Mouse (Mus musculus): ENCODE measurements at regions not wholly inside any gene's neighbourhood (a gene's known extent, or its start where the extent isn't known, plus 50 kb on each side); places are given as distances from the start of the nearest gene placed in this dataset.
A peak's percentile ranks its signal among the peaks of the same experiment; 100 is the strongest.

GRCm38 (mm10) chr11:38143436-38143835 is 907.7 kb upstream of the Tenm2 start:
- no peak for DNase-seq (ENCODE audit: low read depth, low spot score)
- H3K27ac ChIP-seq (ENCODE audit: insufficient read depth, low read depth, low read length, poor library complexity, severe bottlenecking): no peak overlapping the region
- H3K9ac ChIP-seq (ENCODE audit: insufficient read depth, low read depth, low read length, poor library complexity, severe bottlenecking): no peak overlapping the region
- no peaks in the 10 kb centered on the region for H3K9me3 ChIP-seq (ENCODE audit: control insufficient read depth, insufficient read depth, low read depth, low read length)
- H3K4me1 ChIP-seq (ENCODE audit: control insufficient read depth in 2 of 2, insufficient read depth in 2 of 2, low read length in 2 of 2, poor library complexity in 1 of 2): no peaks in the 10 kb centered on the region
- H3K36me3 ChIP-seq (ENCODE audit: control insufficient read depth, insufficient read depth, low read length, poor library complexity, severe bottlenecking): no peaks in the 10 kb centered on the region
- in situ Hi-C loops (cut with MboI; ENCODE audit: low sequenced_read_pairs in 2 of 2, unreplicated experiment in 2 of 2): no loop called here
- TF ChIP-seq ZNF384 (IDR thresholded peaks at IDR 0.05; ENCODE audit: low read depth, low read length): no peak
- H3K4me3 ChIP-seq (ENCODE audit: insufficient read depth in 1 of 2, low read depth in 1 of 2, low read length in 2 of 2, poor library complexity in 1 of 2, severe bottlenecking in 1 of 2): no peak overlapping the region

GRCm38 (mm10) chr11:38128851-38129250 is 893.1 kb upstream of the Tenm2 start:
- H3K9ac ChIP-seq (ENCODE audit: insufficient read depth, low read depth, low read length, poor library complexity, severe bottlenecking): no peak overlapping the region
- no peaks in the 10 kb centered on the region for H3K4me1 ChIP-seq (ENCODE audit: control insufficient read depth in 2 of 2, insufficient read depth in 2 of 2, low read length in 2 of 2, poor library complexity in 1 of 2)
- H3K9me3 ChIP-seq (ENCODE audit: control insufficient read depth, insufficient read depth, low read depth, low read length): no peaks in the 10 kb centered on the region
- no peak overlapping the region for H3K4me3 ChIP-seq (ENCODE audit: insufficient read depth in 1 of 2, low read depth in 1 of 2, low read length in 2 of 2, poor library complexity in 1 of 2, severe bottlenecking in 1 of 2)
- in situ Hi-C loops (cut with MboI; ENCODE audit: low sequenced_read_pairs in 2 of 2, unreplicated experiment in 2 of 2): no loop called here
- H3K27ac ChIP-seq (ENCODE audit: insufficient read depth, low read depth, low read length, poor library complexity, severe bottlenecking): no peak overlapping the region
- no peaks in the 10 kb centered on the region for H3K36me3 ChIP-seq (ENCODE audit: control insufficient read depth, insufficient read depth, low read length, poor library complexity, severe bottlenecking)
- TF ChIP-seq HCFC1 (IDR thresholded peaks at IDR 0.05; ENCODE audit: borderline replicate concordance, insufficient read depth, low read length): no peak
- no peak for TF ChIP-seq CHD2 (IDR thresholded peaks at IDR 0.05; ENCODE audit: low read depth, low read length)
- no peak for TF ChIP-seq MAFK (IDR thresholded peaks at IDR 0.05; ENCODE audit: insufficient read depth, low read depth, low read length)
- TF ChIP-seq ZC3H11A (IDR thresholded peaks at IDR 0.05; ENCODE audit: borderline replicate concordance, low read depth, low read length): no peak
- TF ChIP-seq ZNF384 (IDR thresholded peaks at IDR 0.05; ENCODE audit: low read depth, low read length): no peak
- no peak for DNase-seq (ENCODE audit: low read depth, low spot score)

- H3K27ac ChIP-seq (ENCODE audit: insufficient read depth, low read depth, low read length, poor library complexity, severe bottlenecking): no peak overlapping the region
- in situ Hi-C loops (cut with MboI; ENCODE audit: low sequenced_read_pairs in 2 of 2, unreplicated experiment in 2 of 2): no loop called here
- H3K4me1 ChIP-seq (ENCODE audit: control insufficient read depth in 2 of 2, insufficient read depth in 2 of 2, low read length in 2 of 2, poor library complexity in 1 of 2): 0 out of 4 replicates have a peak, but pooled peaks cover 0 to 1% of the 10 kb centered on the region in 2 experiments
- no peak for TF ChIP-seq CHD2 (IDR thresholded peaks at IDR 0.05; ENCODE audit: low read depth, low read length)
- TF ChIP-seq ZC3H11A (IDR thresholded peaks at IDR 0.05; ENCODE audit: borderline replicate concordance, low read depth, low read length): no peak
- TF ChIP-seq ZNF384 (IDR thresholded peaks at IDR 0.05; ENCODE audit: low read depth, low read length): no peak
- no peak for TF ChIP-seq MAFK (IDR thresholded peaks at IDR 0.05; ENCODE audit: insufficient read depth, low read depth, low read length)
- TF ChIP-seq HCFC1 (IDR thresholded peaks at IDR 0.05; ENCODE audit: borderline replicate concordance, insufficient read depth, low read length): no peak
- no peaks in the 10 kb centered on the region for H3K36me3 ChIP-seq (ENCODE audit: control insufficient read depth, insufficient read depth, low read length, poor library complexity, severe bottlenecking)
- no peak overlapping the region for H3K9ac ChIP-seq (ENCODE audit: insufficient read depth, low read depth, low read length, poor library complexity, severe bottlenecking)
- DNase-seq (ENCODE audit: low read depth, low spot score): no peak
- H3K9me3 ChIP-seq (ENCODE audit: control insufficient read depth, insufficient read depth, low read depth, low read length): no peaks in the 10 kb centered on the region
- no peak overlapping the region for H3K4me3 ChIP-seq (ENCODE audit: insufficient read depth in 1 of 2, low read depth in 1 of 2, low read length in 2 of 2, poor library complexity in 1 of 2, severe bottlenecking in 1 of 2)
These were observed 888.1 kb upstream of the Tenm2 start for GRCm38 (mm10) chr11:38123789-38124330.

- H3K36me3 ChIP-seq (ENCODE audit: control insufficient read depth, insufficient read depth, low read length, poor library complexity, severe bottlenecking): no peaks in the 10 kb centered on the region
- no peak overlapping the region for H3K4me3 ChIP-seq (ENCODE audit: insufficient read depth in 1 of 2, low read depth in 1 of 2, low read length in 2 of 2, poor library complexity in 1 of 2, severe bottlenecking in 1 of 2)
- H3K4me1 ChIP-seq (ENCODE audit: control insufficient read depth in 2 of 2, insufficient read depth in 2 of 2, low read length in 2 of 2, poor library complexity in 1 of 2): 0 out of 4 replicates have a peak, but pooled peaks cover 0 to 1% of the 10 kb centered on the region in 2 experiments
- no peaks in the 10 kb centered on the region for H3K9me3 ChIP-seq (ENCODE audit: control insufficient read depth, insufficient read depth, low read depth, low read length)
- H3K27ac ChIP-seq (ENCODE audit: insufficient read depth, low read depth, low read length, poor library complexity, severe bottlenecking): no peak overlapping the region
- in situ Hi-C loops (cut with MboI; ENCODE audit: low sequenced_read_pairs in 2 of 2, unreplicated experiment in 2 of 2): no loop called here
- TF ChIP-seq HCFC1 (IDR thresholded peaks at IDR 0.05; ENCODE audit: borderline replicate concordance, insufficient read depth, low read length) (no peak), ZC3H11A (IDR thresholded peaks at IDR 0.05; ENCODE audit: borderline replicate concordance, low read depth, low read length) (no peak), ZNF384 (IDR thresholded peaks at IDR 0.05; ENCODE audit: low read depth, low read length) (no peak), CHD2 (IDR thresholded peaks at IDR 0.05; ENCODE audit: low read depth, low read length) (no peak), MAFK (IDR thresholded peaks at IDR 0.05; ENCODE audit: insufficient read depth, low read depth, low read length) (no peak)
- DNase-seq (ENCODE audit: low read depth, low spot score): no peak
- H3K9ac ChIP-seq (ENCODE audit: insufficient read depth, low read depth, low read length, poor library complexity, severe bottlenecking): no peak overlapping the region
These were observed 886.7 kb upstream of the Tenm2 start for GRCm38 (mm10) chr11:38122474-38122873.

GRCm38 (mm10) chr11:38121051-38121616 is 885.4 kb upstream of the Tenm2 start:
- peak; percentile 66 for DNase-seq (ENCODE audit: low read depth, low spot score)
- no peak overlapping the region for H3K27ac ChIP-seq (ENCODE audit: insufficient read depth, low read depth, low read length, poor library complexity, severe bottlenecking)
- no peaks in the 10 kb centered on the region for H3K9me3 ChIP-seq (ENCODE audit: control insufficient read depth, insufficient read depth, low read depth, low read length)
- TF ChIP-seq MAFK (IDR thresholded peaks at IDR 0.05; ENCODE audit: insufficient read depth, low read depth, low read length): no peak
- TF ChIP-seq CHD2 (IDR thresholded peaks at IDR 0.05; ENCODE audit: low read depth, low read length): 0 out of 2 replicates have a peak, but pooled peaks have one; percentile 32
- 0 out of 4 replicates have a peak, but pooled peaks cover 0 to 1% of the 10 kb centered on the region in 2 experiments for H3K4me1 ChIP-seq (ENCODE audit: control insufficient read depth in 2 of 2, insufficient read depth in 2 of 2, low read length in 2 of 2, poor library complexity in 1 of 2)
- H3K9ac ChIP-seq (ENCODE audit: insufficient read depth, low read depth, low read length, poor library complexity, severe bottlenecking): no peak overlapping the region
- H3K36me3 ChIP-seq (ENCODE audit: control insufficient read depth, insufficient read depth, low read length, poor library complexity, severe bottlenecking): no peaks in the 10 kb centered on the region
- H3K4me3 ChIP-seq (ENCODE audit: insufficient read depth in 1 of 2, low read depth in 1 of 2, low read length in 2 of 2, poor library complexity in 1 of 2, severe bottlenecking in 1 of 2): no peak overlapping the region
- in situ Hi-C loops (cut with MboI; ENCODE audit: low sequenced_read_pairs in 2 of 2, unreplicated experiment in 2 of 2): no loop called here

All from ES-E14 (cell line).